Mouse (Mus musculus): ENCODE results near the gene Vps52. TPM values are rescaled to one million over a fixed set of nuclear protein-coding genes. Genes with fewer than 3 reads are reported as not detected.
"Not testable (repeated sequence)": the region's sequence is repeated elsewhere in the genome, so short reads cannot be mapped to it uniquely, and the experiment has no call there.

Vps52 gene
- polyA plus RNA-seq, 1 experiment from 2014 or later, result 40.8 TPM

DNA sequence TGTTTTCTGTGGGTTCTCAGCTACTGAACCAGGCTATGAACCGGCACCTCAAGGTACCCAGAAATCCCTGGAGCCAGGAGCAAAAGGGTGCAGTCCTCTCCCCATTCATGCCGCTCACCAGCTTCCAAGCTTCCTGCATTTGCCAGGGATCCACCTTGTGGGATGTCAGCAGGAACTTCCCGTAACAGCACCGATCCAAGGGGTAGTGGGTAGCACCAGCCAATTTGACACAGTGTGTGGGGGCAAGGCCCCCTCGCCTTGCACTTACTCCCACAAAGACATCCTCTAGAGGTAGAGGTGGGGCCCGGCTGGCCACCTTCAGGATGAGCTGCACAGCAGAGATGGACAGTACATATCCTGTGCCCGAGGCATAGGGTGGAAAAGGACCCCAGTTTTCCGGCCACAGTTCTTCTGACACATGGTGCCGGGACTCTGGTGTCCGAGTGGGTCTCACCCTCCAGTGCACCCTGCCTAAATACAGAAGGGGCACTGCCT, 5.4 kb upstream of the Vps52 start:
- no peaks in the 10 kb centered on the region for H3K27me3 ChIP-seq (ENCODE audit: control insufficient read depth, insufficient read depth, low read length)
- peaks cover 69% of the 10 kb centered on the region for H3K36me3 ChIP-seq (ENCODE audit: control insufficient read depth, insufficient read depth, low read length)
- peaks cover 36% of the 10 kb centered on the region for H3K4me1 ChIP-seq (ENCODE audit: control insufficient read depth, insufficient read depth, low read length)
- H3K4me3 ChIP-seq (ENCODE audit: low read length), result peak overlapping the region; percentile 36
- H3K4me2 ChIP-seq (replicated peaks; ENCODE audit: low read depth, low read length), result peak overlapping the region; percentile 81
- H3K9me3 ChIP-seq (ENCODE audit: control insufficient read depth, low read length), result no peaks in the 10 kb centered on the region
- no peak for ATAC-seq (ENCODE audit: low FRiP score, low TSS enrichment)
- WGBS, result 79% methylated on average over 10 of the region's 10 CpGs
- H3K27ac ChIP-seq (ENCODE audit: low read depth, low read length), result peak overlapping the region; percentile 92; the same call in 1 of the 2 replicates
- H3K9ac ChIP-seq (ENCODE audit: low read depth, low read length), result peak overlapping the region; percentile 65

DNA sequence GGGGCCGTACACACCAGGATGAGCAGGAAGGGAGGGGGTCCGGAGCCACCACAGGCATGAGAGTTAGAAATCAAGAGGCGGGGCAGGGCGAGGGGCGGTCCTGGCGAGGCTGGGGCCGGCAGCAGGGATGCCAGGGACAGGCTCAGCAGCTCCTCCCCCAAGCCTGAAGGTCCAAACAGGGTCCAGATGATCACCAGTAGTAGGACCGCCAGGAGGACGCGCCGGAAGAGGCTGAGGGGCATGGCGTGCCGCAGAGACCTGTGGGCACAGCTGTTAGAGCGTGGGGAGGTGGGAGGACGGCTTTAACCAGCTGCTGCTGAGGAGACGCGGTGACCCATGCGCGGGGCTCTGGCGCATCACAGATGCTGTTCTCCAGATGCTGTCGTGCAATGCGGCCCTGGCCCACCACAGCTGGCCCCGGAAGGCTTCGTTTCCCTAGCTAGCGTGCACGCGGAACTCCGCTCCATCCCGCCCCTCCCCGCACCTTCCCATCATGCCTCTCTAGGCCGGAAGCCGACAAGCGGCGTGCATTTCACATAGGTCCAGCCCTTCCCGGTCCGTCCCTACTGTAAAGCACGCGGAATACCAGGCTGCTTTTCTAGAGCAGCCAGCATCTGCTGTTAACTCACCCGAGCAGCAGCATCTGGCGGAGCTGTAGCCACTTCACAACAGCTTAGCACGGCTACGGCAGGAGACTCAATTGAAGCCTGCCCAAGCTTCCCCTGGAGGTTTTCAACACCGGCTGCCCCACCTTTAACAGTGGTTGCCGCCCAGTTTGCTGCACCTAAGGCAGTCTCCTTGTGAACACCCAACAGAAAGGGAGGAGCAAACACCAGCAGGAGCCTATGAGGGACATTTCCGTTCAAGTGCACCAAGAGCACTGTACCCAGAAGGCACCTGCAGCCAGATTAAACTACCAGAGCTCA, 4.3 kb upstream of the Vps52 start, which contains the start of gene B3galt4:
B3galt4 (minus strand) TSS at position 468 of the 926 bp plus-strand sequence.
- H3K4me1 ChIP-seq (ENCODE audit: control insufficient read depth, insufficient read depth, low read length), result peaks cover 36% of the 10 kb centered on the region

DNA sequence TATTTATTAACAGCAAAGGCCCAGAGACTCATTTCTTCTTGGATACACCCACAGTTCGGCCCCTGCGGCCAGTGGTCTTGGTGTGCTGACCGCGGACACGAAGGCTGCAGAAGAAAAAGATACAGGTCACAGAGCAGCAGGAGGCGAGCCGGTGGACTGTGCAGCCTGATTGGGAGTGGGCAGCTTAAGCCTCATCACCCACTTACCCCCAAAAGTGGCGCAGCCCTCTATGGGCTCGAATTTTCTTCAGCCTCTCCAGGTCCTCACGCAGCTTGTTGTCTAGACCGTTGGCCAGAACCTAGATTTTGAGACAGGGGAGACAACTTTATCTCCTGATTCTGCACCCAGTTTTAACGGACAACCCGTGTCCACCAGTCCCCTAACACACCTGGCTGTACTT, 3.6 kb upstream of the Vps52 start:
- Histone ChIP-seq H3K4me2 (replicated peaks; ENCODE audit: low read depth, low read length) (peak overlapping the region; percentile 81), H3K9ac (ENCODE audit: low read depth, low read length) (peak overlapping the region; percentile 65; the same call in 1 of the 2 replicates), H3K36me3 (ENCODE audit: control insufficient read depth, insufficient read depth, low read length) (peaks cover 60% of the 10 kb centered on the region), H3K4me3 (ENCODE audit: low read length) (peak overlapping the region; percentile 36; the same call in 1 of the 2 replicates), H3K4me1 (ENCODE audit: control insufficient read depth, insufficient read depth, low read length) (peaks cover 39% of the 10 kb centered on the region)
- not testable (repeated sequence) for H3K27me3 ChIP-seq (ENCODE audit: control insufficient read depth, insufficient read depth, low read length); H3K27ac ChIP-seq (ENCODE audit: low read depth, low read length); ATAC-seq (ENCODE audit: low FRiP score, low TSS enrichment); H3K9me3 ChIP-seq (ENCODE audit: control insufficient read depth, low read length)
- WGBS, result 68% methylated on average over 13 of the region's 13 CpGs

More for the DNA sequence above, 4.3 kb upstream of the Vps52 start, which contains the start of gene B3galt4:
- H3K9ac ChIP-seq (ENCODE audit: low read depth, low read length), result peak within 1 kb of the TSS; percentile 65
- peak; percentile 84 for ATAC-seq (ENCODE audit: low FRiP score, low TSS enrichment)
- peak within 1 kb of the TSS; percentile 36 for H3K4me3 ChIP-seq (ENCODE audit: low read length)
- H3K4me2 ChIP-seq (replicated peaks; ENCODE audit: low read depth, low read length), result peak within 1 kb of the TSS; percentile 81
- 1% methylated on average over 41 of the region's 45 CpGs for WGBS
- peak within 1 kb of the TSS; percentile 92 for H3K27ac ChIP-seq (ENCODE audit: low read depth, low read length)
- no peaks in the 10 kb centered on the region for H3K9me3 ChIP-seq (ENCODE audit: control insufficient read depth, low read length)
- H3K36me3 ChIP-seq (ENCODE audit: control insufficient read depth, insufficient read depth, low read length), result peaks cover 60% of the 10 kb centered on the region
- no peaks in the 10 kb centered on the region for H3K27me3 ChIP-seq (ENCODE audit: control insufficient read depth, insufficient read depth, low read length)

DNA sequence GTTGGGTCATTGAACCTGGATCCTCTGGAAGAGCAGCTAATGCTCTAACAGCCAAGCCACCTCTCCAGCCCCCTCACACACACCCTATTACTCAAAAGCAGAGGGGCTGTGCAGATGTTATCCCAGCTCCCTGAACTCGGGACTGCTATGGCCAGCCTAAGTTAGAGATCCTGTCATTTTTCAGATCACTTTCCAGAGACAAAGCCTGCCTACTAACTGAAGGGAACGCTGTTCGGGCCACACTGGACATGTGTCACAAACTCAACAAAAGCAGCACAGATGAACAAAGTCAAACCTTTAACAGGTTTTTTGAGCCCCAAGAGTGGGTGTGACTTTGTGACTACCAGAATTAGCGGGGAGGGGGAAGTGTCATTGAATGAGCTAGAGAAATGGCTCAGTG, 2.7 kb upstream of the Vps52 start:
- Histone ChIP-seq H3K4me3 (ENCODE audit: low read length) (peak overlapping the region; percentile 80; the same call in 1 of the 2 replicates), H3K36me3 (ENCODE audit: control insufficient read depth, insufficient read depth, low read length) (peaks cover 54% of the 10 kb centered on the region), H3K4me1 (ENCODE audit: control insufficient read depth, insufficient read depth, low read length) (peaks cover 39% of the 10 kb centered on the region), H3K9ac (ENCODE audit: low read depth, low read length) (peak overlapping the region; percentile 95; the same call in 1 of the 2 replicates), H3K9me3 (ENCODE audit: control insufficient read depth, low read length) (no peaks in the 10 kb centered on the region), H3K4me2 (replicated peaks; ENCODE audit: low read depth, low read length) (peak overlapping the region; percentile 89; the same call in 1 of the 2 replicates), H3K27me3 (ENCODE audit: control insufficient read depth, insufficient read depth, low read length) (no peaks in the 10 kb centered on the region), H3K27ac (ENCODE audit: low read depth, low read length) (0 out of 2 replicates have a peak overlapping the region, but pooled peaks have one; percentile 2)
- no peak for ATAC-seq (ENCODE audit: low FRiP score, low TSS enrichment)
- 83% methylated on average over 4 of the region's 4 CpGs for WGBS

DNA sequence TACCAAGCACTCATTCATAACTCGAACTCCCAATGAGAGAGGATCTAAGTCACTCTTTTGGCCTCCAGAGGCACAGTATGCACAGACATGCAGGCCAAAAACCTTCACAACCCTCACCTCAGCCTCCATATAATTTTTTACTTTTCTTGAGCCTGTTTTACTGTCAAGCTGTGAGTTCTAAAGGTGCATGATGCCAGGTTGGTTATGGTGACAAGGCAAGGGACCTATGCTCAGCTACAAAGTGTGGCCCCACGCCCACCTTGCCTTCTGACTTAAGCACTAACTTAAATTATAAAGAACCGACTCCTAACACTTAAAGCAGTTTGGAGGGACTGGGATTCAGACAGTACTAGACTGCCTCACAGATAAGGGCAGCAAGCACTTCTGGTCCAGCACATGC, 2.3 kb upstream of the Vps52 start:
- no peaks in the 10 kb centered on the region for H3K9me3 ChIP-seq (ENCODE audit: control insufficient read depth, low read length)
- peak overlapping the region; percentile 89 for H3K4me2 ChIP-seq (replicated peaks; ENCODE audit: low read depth, low read length)
- WGBS, result 92% methylated on average over 3 of the region's 3 CpGs
- peaks cover 52% of the 10 kb centered on the region for H3K36me3 ChIP-seq (ENCODE audit: control insufficient read depth, insufficient read depth, low read length)
- no peak overlapping the region; the same call in 1 of the 2 replicates for H3K27ac ChIP-seq (ENCODE audit: low read depth, low read length)
- peaks cover 39% of the 10 kb centered on the region for H3K4me1 ChIP-seq (ENCODE audit: control insufficient read depth, insufficient read depth, low read length)
- no peaks in the 10 kb centered on the region for H3K27me3 ChIP-seq (ENCODE audit: control insufficient read depth, insufficient read depth, low read length)
- peak overlapping the region; percentile 80; the same call in 1 of the 2 replicates for H3K4me3 ChIP-seq (ENCODE audit: low read length)
- no peak for ATAC-seq (ENCODE audit: low FRiP score, low TSS enrichment)
- peak overlapping the region; percentile 95; the same call in 1 of the 2 replicates for H3K9ac ChIP-seq (ENCODE audit: low read depth, low read length)

DNA sequence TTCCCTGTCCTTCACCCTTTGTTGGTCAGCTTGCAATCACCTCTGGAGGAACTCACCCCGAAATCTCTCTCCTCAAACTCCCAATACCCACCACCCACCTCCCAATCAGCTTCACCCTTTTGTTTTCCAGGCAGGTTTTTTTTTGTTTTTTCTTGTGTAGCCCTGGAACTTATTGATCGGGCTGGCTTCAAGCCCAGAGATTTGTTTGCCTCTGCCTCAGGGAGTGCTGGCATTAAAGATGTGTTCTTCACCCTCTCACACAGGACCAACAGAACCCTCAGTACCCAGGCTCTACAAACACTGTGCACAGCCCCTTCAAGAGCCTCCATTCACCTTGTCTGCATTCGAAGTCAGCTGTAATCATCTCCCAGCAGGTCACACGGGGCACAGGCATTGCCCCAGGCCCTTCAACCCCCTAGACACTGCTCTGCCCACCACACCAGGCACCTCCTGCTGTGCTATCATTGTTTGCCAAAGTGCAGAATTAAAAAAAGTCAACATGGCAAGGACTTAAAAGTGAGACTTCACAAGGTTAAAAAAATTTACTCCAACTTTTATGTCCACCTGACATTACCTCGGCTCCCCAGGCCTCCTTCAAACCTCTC, 1.5 kb upstream of the Vps52 start:
- H3K36me3 ChIP-seq (ENCODE audit: control insufficient read depth, insufficient read depth, low read length), result peaks cover 46% of the 10 kb centered on the region

DNA sequence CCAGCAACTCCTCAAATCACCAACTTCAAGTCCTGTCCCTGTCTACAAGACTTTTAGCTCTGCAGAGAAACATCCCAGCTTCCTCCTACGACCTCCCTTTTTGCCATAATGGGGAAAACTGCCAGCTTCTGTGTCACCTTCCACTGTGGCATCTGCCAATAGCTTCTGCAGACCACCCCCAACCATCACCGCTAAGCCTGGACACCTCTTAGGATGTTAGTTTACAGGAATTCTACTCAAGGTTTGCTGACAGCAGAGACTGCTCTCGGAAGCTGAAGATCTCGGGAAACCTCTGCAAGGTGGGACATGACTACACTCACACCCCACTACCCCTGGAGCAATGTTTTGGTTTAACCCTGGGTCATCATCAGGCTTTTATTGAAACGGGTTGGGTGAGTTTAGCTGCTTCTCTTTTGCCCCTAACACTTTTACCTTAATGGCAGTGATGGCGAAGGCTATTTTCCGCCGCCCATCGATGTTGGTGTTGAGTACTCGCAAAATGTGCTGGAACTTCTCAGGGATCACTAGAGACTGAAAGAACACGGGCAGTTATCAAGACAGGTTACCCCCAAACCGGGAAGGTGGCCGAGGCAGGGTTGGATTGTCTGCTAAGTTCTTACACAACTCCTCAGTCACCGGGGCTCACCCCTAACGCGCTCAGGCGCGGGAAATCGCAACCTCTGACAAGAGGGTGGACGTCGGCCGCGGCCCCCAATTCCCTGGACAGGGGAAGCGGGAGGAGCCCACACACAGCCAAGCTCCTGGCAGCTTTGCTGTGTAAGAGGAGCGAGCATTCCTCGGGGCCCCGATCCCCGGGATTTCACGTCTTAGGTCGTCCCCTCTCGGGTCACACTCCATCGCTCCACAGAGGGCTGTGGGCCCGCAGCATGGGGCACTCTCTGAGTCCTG, 712 bp upstream of the Vps52 start:
- no peaks in the 10 kb centered on the region for H3K9me3 ChIP-seq (ENCODE audit: control insufficient read depth, low read length)
- peak overlapping the region; percentile 95 for H3K9ac ChIP-seq (ENCODE audit: low read depth, low read length)
- no peaks in the 10 kb centered on the region for H3K27me3 ChIP-seq (ENCODE audit: control insufficient read depth, insufficient read depth, low read length)
- peak overlapping the region; percentile 80 for H3K4me3 ChIP-seq (ENCODE audit: low read length)
- peak overlapping the region; percentile 91 for H3K27ac ChIP-seq (ENCODE audit: low read depth, low read length)
- H3K36me3 ChIP-seq (ENCODE audit: control insufficient read depth, insufficient read depth, low read length), result peaks cover 47% of the 10 kb centered on the region
- peaks cover 39% of the 10 kb centered on the region for H3K4me1 ChIP-seq (ENCODE audit: control insufficient read depth, insufficient read depth, low read length)
- under 1% methylated on average over 33 of the region's 33 CpGs for WGBS
- peak; percentile 10 for ATAC-seq (ENCODE audit: low FRiP score, low TSS enrichment)
- H3K4me2 ChIP-seq (replicated peaks; ENCODE audit: low read depth, low read length), result peak overlapping the region; percentile 89

More for the DNA sequence above, 1.5 kb upstream of the Vps52 start:
- ATAC-seq (ENCODE audit: low FRiP score, low TSS enrichment), result no peak
- peak overlapping the region; percentile 91; the same call in 1 of the 2 replicates for H3K27ac ChIP-seq (ENCODE audit: low read depth, low read length)
- no peaks in the 10 kb centered on the region for H3K9me3 ChIP-seq (ENCODE audit: control insufficient read depth, low read length)
- H3K27me3 ChIP-seq (ENCODE audit: control insufficient read depth, insufficient read depth, low read length), result no peaks in the 10 kb centered on the region
- H3K4me2 ChIP-seq (replicated peaks; ENCODE audit: low read depth, low read length), result peak overlapping the region; percentile 89
- peaks cover 39% of the 10 kb centered on the region for H3K4me1 ChIP-seq (ENCODE audit: control insufficient read depth, insufficient read depth, low read length)
- 47% methylated on average over 5 of the region's 5 CpGs for WGBS
- peak overlapping the region; percentile 80 for H3K4me3 ChIP-seq (ENCODE audit: low read length)
- H3K9ac ChIP-seq (ENCODE audit: low read depth, low read length), result peak overlapping the region; percentile 95

DNA sequence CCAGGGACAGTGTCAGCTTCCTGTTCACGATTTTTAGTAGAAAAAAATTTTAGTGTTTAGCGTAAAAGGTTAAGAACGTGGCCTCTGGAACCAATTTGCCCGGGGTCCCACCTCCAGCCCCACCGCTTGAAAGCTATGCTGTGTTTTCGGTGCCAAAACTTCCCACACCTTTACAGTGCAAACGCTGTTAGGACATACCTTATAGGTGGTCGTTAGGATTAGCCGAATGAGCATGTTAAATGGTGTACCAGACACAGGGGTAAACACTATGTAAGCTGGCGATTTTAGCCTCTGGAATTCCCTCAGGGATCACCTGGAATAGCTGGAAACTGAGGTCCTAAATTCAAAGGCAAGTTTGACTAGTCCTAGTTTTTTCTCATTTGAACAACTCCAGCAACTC, 724 bp downstream of the Vps52 start:
- Histone ChIP-seq H3K27me3 (ENCODE audit: control insufficient read depth, insufficient read depth, low read length) (no peaks in the 10 kb centered on the region), H3K4me2 (replicated peaks; ENCODE audit: low read depth, low read length) (peak overlapping the region; percentile 87), H3K4me1 (ENCODE audit: control insufficient read depth, insufficient read depth, low read length) (peaks cover 28% of the 10 kb centered on the region), H3K36me3 (ENCODE audit: control insufficient read depth, insufficient read depth, low read length) (peaks cover 54% of the 10 kb centered on the region), H3K4me3 (ENCODE audit: low read length) (peak overlapping the region; percentile 80), H3K9ac (ENCODE audit: low read depth, low read length) (peak overlapping the region; percentile 79), H3K27ac (ENCODE audit: low read depth, low read length) (peak overlapping the region; percentile 88; the same call in 1 of the 2 replicates), H3K9me3 (ENCODE audit: control insufficient read depth, low read length) (no peaks in the 10 kb centered on the region)
- no peak for ATAC-seq (ENCODE audit: low FRiP score, low TSS enrichment)
- WGBS, result 8% methylated on average over 10 of the region's 10 CpGs
